Comparison of ENCODE assay signal across 23 mouse cellular contexts in the genomic region with DNA sequence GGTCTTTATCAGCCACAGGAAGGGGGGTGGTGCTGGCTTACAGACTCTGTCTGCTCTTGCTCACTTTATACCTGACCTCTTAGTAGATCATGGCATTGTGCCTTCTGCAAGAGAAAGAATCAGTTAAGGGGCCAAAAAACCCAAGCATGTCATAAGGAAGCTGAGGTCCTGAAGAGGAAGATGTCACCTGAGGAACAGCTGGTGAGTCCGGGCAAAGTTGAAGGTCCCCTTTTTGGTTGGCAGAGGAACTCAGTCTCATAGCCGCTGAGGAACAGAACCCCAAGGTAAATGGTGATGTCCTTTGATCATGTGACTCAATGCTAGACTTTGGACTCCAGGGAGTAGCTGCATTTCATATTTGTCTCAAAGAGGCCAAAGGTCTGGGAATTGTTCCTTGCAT. TPM values are rescaled to one million over a fixed set of nuclear protein-coding genes. Genes with fewer than 3 reads are reported as not detected.
DNase-seq lines count a peak whose midpoint lies in the region; ATAC-seq and TF ChIP-seq lines count a peak whose summit lies in the region.
"Had no signal": no experiment of that assay in that cellular context is flagged by ENCODE, and none has a peak within 500 bp of the region (broad histone marks: within the 10 kb centered on the region; RNA-seq: fewer than 3 reads in every experiment).

No protein-coding gene starts in this region.

- peak; percentile 13 for DNase-seq in kidney, adult 9 months
- no peak for DNase-seq in kidney, postnatal 25 days
- peak; percentile 19 for DNase-seq in MEL (ENCODE audit: low read depth, low spot score)
- peak; percentile 57 for DNase-seq in splenic B cell, adult 2 months (ENCODE audit: low read depth, low spot score)
- no peak for DNase-seq in retina, embryonic 14.5 days (ENCODE audit: low spot score)
- no peak for DNase-seq in frontal cortex, postnatal 36 days (ENCODE audit: low spot score in 2 of 2)
- DNase-seq: adrenal gland, adult 2 months; adrenal gland, postnatal 10 days; adrenal gland, postnatal 25 days; cerebellum, adult 11 months; cerebellum, adult 18-20 months; cerebellum, adult 8-10 months; cerebellum, postnatal 10 days; cerebellum, postnatal 25 days; forebrain, postnatal 0 days had no signal

- no peaks in the 10 kb centered on the region for H3K27me3 ChIP-seq in intestine, postnatal 0 days (replicated peaks; ENCODE audit: control insufficient read depth, insufficient read depth, low read length)
- H3K27me3 ChIP-seq in intestine, embryonic 15.5 days (replicated peaks): no peaks in the 10 kb centered on the region
- no peaks in the 10 kb centered on the region for H3K27me3 ChIP-seq in MEL (ENCODE audit: control insufficient read depth in 1 of 2, insufficient read depth in 2 of 2, low read length in 2 of 2)
- no peaks in the 10 kb centered on the region for H3K27me3 ChIP-seq in splenic B cell, adult 2 months (ENCODE audit: control insufficient read depth, insufficient read depth, low read length, poor library complexity, severe bottlenecking)
- H3K27me3 ChIP-seq: embryonic facial prominence, embryonic 12.5 days; forebrain, embryonic 13.5 days; forebrain, embryonic 15.5 days had no signal

- no peak for TF ChIP-seq RAD21 in MEL (IDR thresholded peaks at IDR 0.05; ENCODE audit: low read depth, low read length)

- WGBS in intestine, postnatal 0 days: 74% methylated on average over 2 of the region's 2 CpGs
- 90% methylated on average over 2 of the region's 2 CpGs for WGBS in intestine, embryonic 15.5 days

- H3K79me2 ChIP-seq in MEL (ENCODE audit: control insufficient read depth, insufficient read depth, low read length, poor library complexity): no peaks in the 10 kb centered on the region

- H3K36me3 ChIP-seq in intestine, postnatal 0 days (ENCODE audit: control insufficient read depth, insufficient read depth): no peaks in the 10 kb centered on the region
- H3K36me3 ChIP-seq in intestine, embryonic 15.5 days: no peaks in the 10 kb centered on the region
- H3K36me3 ChIP-seq in MEL (ENCODE audit: control insufficient read depth in 1 of 2, insufficient read depth in 2 of 2, low read length in 2 of 2): peaks cover 0 to 9% of the 10 kb centered on the region in 2 experiments; a peak in 2 of 4 replicates
- H3K36me3 ChIP-seq in splenic B cell, adult 2 months (ENCODE audit: control insufficient read depth, insufficient read depth, low read length, poor library complexity, severe bottlenecking): peaks cover 22% of the 10 kb centered on the region
- H3K36me3 ChIP-seq: embryonic facial prominence, embryonic 10.5 days; embryonic facial prominence, embryonic 12.5 days; forebrain, embryonic 15.5 days; G1E had no signal

- H3K4me1 ChIP-seq in intestine, postnatal 0 days (replicated peaks; ENCODE audit: control insufficient read depth, insufficient read depth, low read length): no peaks in the 10 kb centered on the region
- H3K4me1 ChIP-seq in intestine, embryonic 15.5 days (replicated peaks): no peaks in the 10 kb centered on the region
- H3K4me1 ChIP-seq in MEL (ENCODE audit: control insufficient read depth in 1 of 2, insufficient read depth in 2 of 2, low read length in 2 of 2): peaks cover 9 to 11% of the 10 kb centered on the region in 2 experiments
- H3K4me1 ChIP-seq: embryonic facial prominence, embryonic 12.5 days; forebrain, embryonic 13.5 days; forebrain, embryonic 15.5 days had no signal

- no peaks in the 10 kb centered on the region for H3K9me3 ChIP-seq in intestine, postnatal 0 days (ENCODE audit: control insufficient read depth)
- H3K9me3 ChIP-seq in intestine, embryonic 15.5 days: no peaks in the 10 kb centered on the region
- no peaks in the 10 kb centered on the region for H3K9me3 ChIP-seq in MEL (replicated peaks; ENCODE audit: insufficient read depth, low read length)
- H3K9me3 ChIP-seq: embryonic facial prominence, embryonic 10.5 days; embryonic facial prominence, embryonic 12.5 days; forebrain, embryonic 13.5 days; forebrain, embryonic 15.5 days had no signal

- no peak overlapping the region for H3K27ac ChIP-seq in intestine, postnatal 0 days (ENCODE audit: low read depth, low read length)
- no peak overlapping the region for H3K27ac ChIP-seq in intestine, embryonic 15.5 days
- no peak overlapping the region for H3K27ac ChIP-seq in MEL (ENCODE audit: control insufficient read depth, low read depth, low read length)
- H3K27ac ChIP-seq: embryonic facial prominence, embryonic 10.5 days; embryonic facial prominence, embryonic 12.5 days; forebrain, embryonic 13.5 days; forebrain, embryonic 15.5 days had no signal

- TF ChIP-seq CTCF in intestine, postnatal 0 days (IDR thresholded peaks at IDR 0.05; ENCODE audit: low read depth): no peak
- no peak for TF ChIP-seq CTCF in MEL (IDR thresholded peaks at IDR 0.05 in 2 of 3, conservative IDR thresholded peaks at IDR 0.05 in 1 of 3; ENCODE audit: control insufficient read depth in 1 of 3, insufficient read depth in 1 of 3, low read depth in 2 of 3, low read length in 3 of 3, poor library complexity in 1 of 3, severe bottlenecking in 1 of 3)

- no peak overlapping the region for H3K9ac ChIP-seq in intestine, postnatal 0 days (ENCODE audit: low read depth, low read length)
- H3K9ac ChIP-seq in intestine, embryonic 15.5 days: no peak overlapping the region
- H3K9ac ChIP-seq in MEL (ENCODE audit: control insufficient read depth, low read depth, low read length, poor library complexity, severe bottlenecking): no peak overlapping the region
- H3K9ac ChIP-seq: embryonic facial prominence, embryonic 12.5 days; forebrain, embryonic 13.5 days; forebrain, embryonic 15.5 days; forebrain, postnatal 0 days had no signal

- ATAC-seq in intestine, postnatal 0 days: 0 out of 2 replicates have a peak, but pooled peaks have one; percentile 28
- no peak for ATAC-seq in intestine, embryonic 15.5 days
- ATAC-seq: forebrain, embryonic 13.5 days; forebrain, embryonic 15.5 days; forebrain, postnatal 0 days had no signal

- TF ChIP-seq EP300 in MEL (IDR thresholded peaks at IDR 0.05; ENCODE audit: low read depth in 1 of 2, low read length in 2 of 2): no peak

- H3K4me3 ChIP-seq in intestine, postnatal 0 days (ENCODE audit: low read depth, low read length): no peak overlapping the region
- no peak overlapping the region for H3K4me3 ChIP-seq in intestine, embryonic 15.5 days (replicated peaks)
- H3K4me3 ChIP-seq in MEL (ENCODE audit: control insufficient read depth in 1 of 2, insufficient read depth in 1 of 2, low read depth in 2 of 2, low read length in 2 of 2): no peak overlapping the region
- H3K4me3 ChIP-seq: embryonic facial prominence, embryonic 10.5 days; embryonic facial prominence, embryonic 12.5 days; forebrain, embryonic 13.5 days; forebrain, embryonic 15.5 days had no signal

- H3K4me2 ChIP-seq in intestine, postnatal 0 days (replicated peaks; ENCODE audit: low read depth): no peak overlapping the region
- H3K4me2 ChIP-seq in intestine, embryonic 15.5 days (replicated peaks): no peak overlapping the region
- H3K4me2 ChIP-seq: embryonic facial prominence, embryonic 12.5 days; forebrain, embryonic 13.5 days; forebrain, embryonic 15.5 days had no signal

- TF ChIP-seq POLR2A in MEL (IDR thresholded peaks at IDR 0.05; ENCODE audit: control insufficient read depth in 1 of 2, insufficient read depth in 1 of 2, low read depth in 1 of 2, low read length in 2 of 2, poor library complexity in 1 of 2): no peak

TF ChIP-seq in MEL, 35 proteins besides CTCF, POLR2A, EP300 and RAD21:
- TF ChIP-seq UBTF (IDR thresholded peaks at IDR 0.05; ENCODE audit: borderline replicate concordance, insufficient read depth, low read depth, low read length) (no peak), ETS1 (IDR thresholded peaks at IDR 0.05; ENCODE audit: low read depth, low read length) (peak; percentile 50), USF1 (IDR thresholded peaks at IDR 0.05; ENCODE audit: low read depth, low read length) (peak; percentile 31; the same call in 1 of the 2 replicates), TCF12 (IDR thresholded peaks at IDR 0.05; ENCODE audit: low read depth, low read length) (no peak)

RNA-seq across cellular contexts. Expression of a gene that starts 57.0 kb away (rescaled TPM):
- polyA plus RNA-seq in intestine, postnatal 0 days (2015; fragmentation: Nextera tagmentation; extraction: Ambion mirVana): 4.2 and 6.2 TPM in 2 replicates
- polyA plus RNA-seq in intestine, embryonic 15.5 days (2015; fragmentation: Nextera tagmentation; extraction: Ambion mirVana): 2.6 and 3.4 TPM in 2 replicates
- 2.8 and 3.7 TPM in 2 replicates for total RNA-seq in MEL (2012; rRNA removed)
- 1 to 10 TPM in 1 of 2 experiments, not detected in 1; 6.5 TPM for polyA plus RNA-seq in MEL (2012; ENCODE audit: insufficient read depth in 1 of 2, insufficient read length in 2 of 2, low read depth in 1 of 2, low replicate concordance in 2 of 2, missing spikeins in 1 of 2)
- polyA plus RNA-seq: C2C12, G1E had no signal

Comparison
In these comparisons a context has a peak if more than half of its experiments do, and no peak if none do; other contexts are left out.
1. DNase-seq: peak in kidney, adult 9 months (single experiment), MEL (single experiment) and splenic B cell, adult 2 months (single experiment); none in kidney, postnatal 25 days (0 of 2), retina, embryonic 14.5 days (single experiment) and frontal cortex, postnatal 36 days (0 of 2).